Mouse (Mus musculus): ENCODE results near the gene Rxfp1. TPM values are rescaled to one million over a fixed set of nuclear protein-coding genes. Genes with fewer than 3 reads are reported as not detected.
"Not testable (repeated sequence)": the region's sequence is repeated elsewhere in the genome, so short reads cannot be mapped to it uniquely, and the experiment has no call there.

Rxfp1 gene
- polyA plus RNA-seq, 1 experiment from 2014 or later = 0.17 TPM

DNA sequence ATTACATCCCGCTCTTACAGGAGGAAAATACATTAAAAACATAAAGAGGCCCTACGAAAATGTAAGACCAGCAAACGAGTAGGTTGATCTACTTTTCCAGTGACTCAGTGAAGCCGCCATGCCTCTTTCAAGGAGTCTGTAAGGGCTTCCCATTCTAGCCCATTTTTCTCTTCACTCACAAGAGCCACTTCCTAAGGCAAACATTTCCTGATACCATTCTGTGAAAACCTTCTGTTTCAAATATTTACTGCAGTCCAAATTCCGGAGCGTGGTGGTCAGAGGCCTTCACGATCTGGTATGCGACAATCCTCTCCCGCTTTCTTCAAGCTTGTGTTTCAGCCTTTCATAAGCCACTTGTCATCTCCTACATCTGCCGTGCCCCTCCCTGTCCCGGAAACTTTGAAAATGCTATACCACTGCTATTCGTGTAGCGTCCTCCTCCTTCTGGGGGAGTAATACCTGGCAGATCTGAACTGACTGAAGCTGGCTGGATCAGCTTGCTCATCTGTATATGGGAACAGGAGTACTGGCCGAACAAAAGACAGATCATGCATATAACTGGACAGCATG is 11.1 kb downstream of the Rxfp1 start:
- Histone ChIP-seq H3K4me2 (ENCODE audit: low read depth, low read length) (no peak overlapping the region), H3K27me3 (replicated peaks; ENCODE audit: control insufficient read depth, insufficient read depth, low read length) (no peaks in the 10 kb centered on the region), H3K9ac (ENCODE audit: low read depth, low read length) (no peak overlapping the region), H3K4me3 (ENCODE audit: low read length) (no peak overlapping the region), H3K9me3 (ENCODE audit: control insufficient read depth, low read length) (no peaks in the 10 kb centered on the region), H3K4me1 (ENCODE audit: control insufficient read depth, insufficient read depth, low read length) (no peaks in the 10 kb centered on the region), H3K27ac (ENCODE audit: low read length) (no peak overlapping the region), H3K36me3 (ENCODE audit: control insufficient read depth, insufficient read depth, low read length) (no peaks in the 10 kb centered on the region)
- 60% methylated on average over 14 of the region's 14 CpGs for WGBS
- ATAC-seq = no peak

DNA sequence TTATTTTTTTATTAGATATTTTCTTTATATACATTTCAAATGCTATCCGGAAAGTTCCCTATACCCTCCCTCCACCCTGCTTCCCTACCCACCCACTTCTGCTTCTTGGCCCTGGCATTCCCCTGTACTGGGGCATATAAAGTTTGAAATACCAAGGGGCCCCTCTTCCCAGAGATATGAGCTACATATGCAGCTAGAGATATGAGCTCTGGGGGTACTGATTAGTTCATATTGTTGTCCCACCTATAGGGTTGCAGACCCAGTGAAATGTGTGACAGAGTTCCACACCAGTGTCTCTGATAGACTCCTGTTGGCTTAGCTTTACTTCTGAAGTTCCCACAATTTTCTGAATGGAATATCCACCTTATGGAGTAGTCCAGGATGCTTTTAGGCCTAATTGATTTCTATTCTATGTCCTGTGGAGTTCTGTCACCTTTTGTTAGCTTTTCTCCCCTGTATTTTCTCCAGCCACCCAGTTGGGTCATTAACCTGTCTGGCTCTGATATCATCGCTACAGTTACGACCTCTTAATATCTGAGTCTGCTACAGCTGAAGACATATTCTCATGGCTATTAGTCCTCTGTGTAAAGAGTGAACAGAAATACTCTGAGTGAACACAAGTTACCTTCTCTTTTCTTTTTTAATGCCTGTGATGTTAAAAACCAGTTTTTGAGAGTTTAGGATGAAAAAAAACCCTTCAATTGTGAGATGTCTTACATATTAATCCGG is 16.8 kb downstream of the Rxfp1 start:
- no peak overlapping the region for H3K9ac ChIP-seq (ENCODE audit: low read depth, low read length)
- no peak overlapping the region for H3K27ac ChIP-seq (ENCODE audit: low read length)
- H3K4me3 ChIP-seq (ENCODE audit: low read length) = no peak overlapping the region
- no peaks in the 10 kb centered on the region for H3K9me3 ChIP-seq (ENCODE audit: control insufficient read depth, low read length)
- 76% methylated on average over 4 of the region's 4 CpGs for WGBS
- no peaks in the 10 kb centered on the region for H3K27me3 ChIP-seq (replicated peaks; ENCODE audit: control insufficient read depth, insufficient read depth, low read length)
- no peak for ATAC-seq
- no peak overlapping the region for H3K4me2 ChIP-seq (ENCODE audit: low read depth, low read length)
- no peaks in the 10 kb centered on the region for H3K4me1 ChIP-seq (ENCODE audit: control insufficient read depth, insufficient read depth, low read length)
- H3K36me3 ChIP-seq (ENCODE audit: control insufficient read depth, insufficient read depth, low read length) = no peaks in the 10 kb centered on the region

DNA sequence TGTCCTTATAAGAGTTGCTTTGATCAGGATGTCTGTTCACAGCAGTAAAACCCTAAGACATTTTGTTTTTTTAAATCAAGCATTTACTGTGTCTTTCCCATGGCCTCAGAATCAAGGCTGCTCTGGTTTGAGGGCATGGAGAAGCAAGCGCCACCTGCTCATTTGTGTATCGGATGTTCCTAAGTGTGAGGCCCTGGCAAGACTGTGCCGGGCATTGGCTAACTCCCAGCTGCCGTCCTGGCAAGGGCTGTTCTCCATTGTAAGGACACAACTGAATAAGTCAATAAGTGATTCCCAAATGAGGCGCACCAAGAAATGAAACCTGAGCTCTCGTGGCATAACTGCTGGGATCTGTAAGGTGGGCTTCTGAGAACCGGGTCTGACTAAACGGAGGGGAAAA is 31.2 kb downstream of the Rxfp1 start:
- no peaks in the 10 kb centered on the region for H3K36me3 ChIP-seq (ENCODE audit: control insufficient read depth, insufficient read depth, low read length)
- no peak overlapping the region for H3K4me3 ChIP-seq (ENCODE audit: low read length)
- WGBS = 83% methylated on average over 8 of the region's 8 CpGs
- H3K9me3 ChIP-seq (ENCODE audit: control insufficient read depth, low read length) = no peaks in the 10 kb centered on the region
- no peak for ATAC-seq
- H3K4me1 ChIP-seq (ENCODE audit: control insufficient read depth, insufficient read depth, low read length) = no peaks in the 10 kb centered on the region
- no peak overlapping the region for H3K4me2 ChIP-seq (ENCODE audit: low read depth, low read length)
- no peak overlapping the region for H3K9ac ChIP-seq (ENCODE audit: low read depth, low read length)
- no peaks in the 10 kb centered on the region for H3K27me3 ChIP-seq (replicated peaks; ENCODE audit: control insufficient read depth, insufficient read depth, low read length)
- no peak overlapping the region for H3K27ac ChIP-seq (ENCODE audit: low read length)

DNA sequence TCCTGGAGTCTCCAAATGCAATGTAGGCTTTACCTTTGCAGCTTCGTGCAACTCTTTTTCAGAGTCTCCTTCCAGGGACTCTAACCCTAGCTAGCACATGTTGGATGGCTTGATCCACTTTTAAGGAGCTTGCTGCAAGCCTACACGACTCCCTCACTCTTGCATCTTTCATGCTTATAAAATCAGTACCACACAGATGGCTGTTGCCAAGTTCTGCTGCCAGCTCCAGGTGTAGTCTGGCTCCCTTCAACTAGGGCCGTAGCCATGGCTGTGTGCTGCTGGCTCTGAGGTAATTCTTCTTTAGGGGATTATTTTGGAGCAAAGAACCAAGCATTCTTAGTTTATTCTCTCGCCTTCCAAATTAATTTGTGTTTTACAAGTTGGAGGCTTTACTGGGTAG is 34.5 kb downstream of the Rxfp1 start:
- H3K27me3 ChIP-seq (replicated peaks; ENCODE audit: control insufficient read depth, insufficient read depth, low read length) = no peaks in the 10 kb centered on the region
- no peak overlapping the region for H3K4me3 ChIP-seq (ENCODE audit: low read length)
- H3K9me3 ChIP-seq (ENCODE audit: control insufficient read depth, low read length) = no peaks in the 10 kb centered on the region
- no peak overlapping the region for H3K4me2 ChIP-seq (ENCODE audit: low read depth, low read length)
- no peaks in the 10 kb centered on the region for H3K36me3 ChIP-seq (ENCODE audit: control insufficient read depth, insufficient read depth, low read length)
- 85% methylated on average over 4 of the region's 4 CpGs for WGBS
- no peak overlapping the region for H3K9ac ChIP-seq (ENCODE audit: low read depth, low read length)
- H3K27ac ChIP-seq (ENCODE audit: low read length) = no peak overlapping the region
- no peaks in the 10 kb centered on the region for H3K4me1 ChIP-seq (ENCODE audit: control insufficient read depth, insufficient read depth, low read length)
- ATAC-seq = no peak

DNA sequence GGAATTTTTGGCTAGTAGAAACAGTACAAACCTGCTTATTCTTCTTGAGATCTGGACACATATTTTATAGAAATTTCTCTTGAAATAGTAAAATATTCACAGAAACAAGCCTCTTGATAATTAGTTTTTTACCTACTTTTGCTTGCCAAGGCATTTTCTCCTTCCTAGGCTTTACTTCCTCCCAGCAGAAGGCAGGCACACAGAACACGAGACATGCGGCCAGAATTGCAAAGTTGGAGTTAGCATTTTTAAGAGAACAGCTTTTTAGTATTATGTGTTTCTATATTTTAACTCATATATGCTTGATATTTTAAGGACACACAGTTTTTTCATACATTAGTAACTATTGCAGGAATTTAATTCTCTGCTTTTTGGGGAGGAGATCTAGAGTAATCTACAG is 45.7 kb downstream of the Rxfp1 start:
- no peak overlapping the region for H3K4me3 ChIP-seq (ENCODE audit: low read length)
- ATAC-seq = no peak
- no peak overlapping the region for H3K27ac ChIP-seq (ENCODE audit: low read length)
- 95% methylated on average over 2 of the region's 2 CpGs for WGBS
- no peaks in the 10 kb centered on the region for H3K27me3 ChIP-seq (replicated peaks; ENCODE audit: control insufficient read depth, insufficient read depth, low read length)
- no peaks in the 10 kb centered on the region for H3K36me3 ChIP-seq (ENCODE audit: control insufficient read depth, insufficient read depth, low read length)
- H3K4me2 ChIP-seq (ENCODE audit: low read depth, low read length) = no peak overlapping the region
- no peaks in the 10 kb centered on the region for H3K9me3 ChIP-seq (ENCODE audit: control insufficient read depth, low read length)
- H3K4me1 ChIP-seq (ENCODE audit: control insufficient read depth, insufficient read depth, low read length) = no peaks in the 10 kb centered on the region
- H3K9ac ChIP-seq (ENCODE audit: low read depth, low read length) = no peak overlapping the region

DNA sequence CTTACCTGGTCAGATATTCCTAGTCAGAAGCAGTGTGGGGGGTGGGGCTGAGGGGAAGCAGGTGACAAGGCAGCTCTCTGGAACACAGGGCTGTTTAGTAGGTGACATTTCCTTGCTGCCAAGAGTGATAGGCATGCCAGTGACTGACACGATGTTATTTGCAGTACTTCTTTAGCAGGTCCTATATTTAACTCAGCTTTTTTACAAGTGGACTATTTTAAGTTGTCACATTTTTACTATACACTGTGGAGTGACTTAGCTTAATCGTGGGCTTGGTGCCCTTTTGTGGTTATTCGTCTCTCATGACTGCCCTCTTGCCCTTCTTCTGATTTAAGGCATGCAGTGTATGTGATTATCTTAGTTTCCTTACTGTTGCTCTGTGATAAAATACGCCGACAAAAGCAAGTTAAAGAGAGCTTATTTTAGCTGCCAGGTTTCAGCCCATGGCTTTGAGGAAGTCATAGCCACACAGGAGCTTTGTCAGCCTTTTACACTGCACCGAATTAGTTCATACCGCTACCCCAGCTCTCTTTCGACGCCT is 47.5 kb downstream of the Rxfp1 start:
- Histone ChIP-seq H3K9me3 (ENCODE audit: control insufficient read depth, low read length) (no peaks in the 10 kb centered on the region), H3K4me2 (ENCODE audit: low read depth, low read length) (no peak overlapping the region), H3K27ac (ENCODE audit: low read length) (no peak overlapping the region), H3K36me3 (ENCODE audit: control insufficient read depth, insufficient read depth, low read length) (no peaks in the 10 kb centered on the region), H3K9ac (ENCODE audit: low read depth, low read length) (no peak overlapping the region), H3K4me1 (ENCODE audit: control insufficient read depth, insufficient read depth, low read length) (no peaks in the 10 kb centered on the region), H3K4me3 (ENCODE audit: low read length) (no peak overlapping the region), H3K27me3 (replicated peaks; ENCODE audit: control insufficient read depth, insufficient read depth, low read length) (no peaks in the 10 kb centered on the region)
- no peak for ATAC-seq
- WGBS = 83% methylated on average over 9 of the region's 9 CpGs

DNA sequence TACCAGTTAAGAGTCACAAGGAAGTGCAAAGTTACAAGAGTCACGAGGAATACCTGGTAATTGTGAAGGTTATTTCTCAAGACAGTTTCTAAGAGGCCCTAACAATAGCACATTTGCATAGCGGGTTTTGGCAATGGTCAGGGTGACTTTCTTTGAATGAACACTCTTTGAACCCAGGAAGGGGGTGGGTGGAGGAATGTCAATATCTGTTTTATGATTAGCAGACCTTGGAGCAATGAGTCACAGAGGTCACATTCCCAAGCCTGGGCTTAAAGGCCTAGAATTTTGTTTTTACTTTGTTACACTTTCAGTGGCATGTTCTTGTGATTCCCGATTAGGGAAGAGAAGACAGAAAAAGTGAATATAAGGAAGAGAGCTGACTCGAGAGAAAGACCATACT is 49.6 kb downstream of the Rxfp1 start:
- not testable (repeated sequence) for H3K9ac ChIP-seq (ENCODE audit: low read depth, low read length); H3K9me3 ChIP-seq (ENCODE audit: control insufficient read depth, low read length); H3K27ac ChIP-seq (ENCODE audit: low read length); H3K4me2 ChIP-seq (ENCODE audit: low read depth, low read length); H3K4me3 ChIP-seq (ENCODE audit: low read length); H3K4me1 ChIP-seq (ENCODE audit: control insufficient read depth, insufficient read depth, low read length); H3K27me3 ChIP-seq (replicated peaks; ENCODE audit: control insufficient read depth, insufficient read depth, low read length); H3K36me3 ChIP-seq (ENCODE audit: control insufficient read depth, insufficient read depth, low read length); ATAC-seq
- 77% methylated on average over 4 of the region's 4 CpGs for WGBS

DNA sequence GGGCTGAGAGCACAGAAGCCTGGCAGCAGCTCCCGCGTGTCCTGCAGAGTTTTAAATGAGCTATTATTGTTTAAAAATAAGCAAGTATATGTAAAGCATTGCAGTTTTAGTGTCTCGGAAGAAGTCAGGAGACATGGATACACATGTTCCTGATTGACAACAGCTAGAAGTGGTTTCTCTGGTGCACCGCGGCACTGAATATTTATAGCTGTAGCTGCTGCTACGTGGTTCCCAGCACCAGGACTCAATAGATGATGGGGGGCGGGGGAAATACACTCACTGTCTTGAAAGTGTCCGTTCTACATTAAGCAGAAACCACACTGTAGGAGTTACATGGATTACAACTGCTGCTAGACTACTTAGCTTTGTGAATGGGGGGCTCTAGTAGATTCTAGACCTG is 54.2 kb downstream of the Rxfp1 start:
- WGBS = 57% methylated on average over 8 of the region's 8 CpGs
- no peak overlapping the region for H3K9ac ChIP-seq (ENCODE audit: low read depth, low read length)
- ATAC-seq = no peak
- H3K4me1 ChIP-seq (ENCODE audit: control insufficient read depth, insufficient read depth, low read length) = no peaks in the 10 kb centered on the region
- no peak overlapping the region for H3K27ac ChIP-seq (ENCODE audit: low read length)
- H3K4me3 ChIP-seq (ENCODE audit: low read length) = no peak overlapping the region
- no peaks in the 10 kb centered on the region for H3K9me3 ChIP-seq (ENCODE audit: control insufficient read depth, low read length)
- no peak overlapping the region for H3K4me2 ChIP-seq (ENCODE audit: low read depth, low read length)
- no peaks in the 10 kb centered on the region for H3K27me3 ChIP-seq (replicated peaks; ENCODE audit: control insufficient read depth, insufficient read depth, low read length)
- no peaks in the 10 kb centered on the region for H3K36me3 ChIP-seq (ENCODE audit: control insufficient read depth, insufficient read depth, low read length)

DNA sequence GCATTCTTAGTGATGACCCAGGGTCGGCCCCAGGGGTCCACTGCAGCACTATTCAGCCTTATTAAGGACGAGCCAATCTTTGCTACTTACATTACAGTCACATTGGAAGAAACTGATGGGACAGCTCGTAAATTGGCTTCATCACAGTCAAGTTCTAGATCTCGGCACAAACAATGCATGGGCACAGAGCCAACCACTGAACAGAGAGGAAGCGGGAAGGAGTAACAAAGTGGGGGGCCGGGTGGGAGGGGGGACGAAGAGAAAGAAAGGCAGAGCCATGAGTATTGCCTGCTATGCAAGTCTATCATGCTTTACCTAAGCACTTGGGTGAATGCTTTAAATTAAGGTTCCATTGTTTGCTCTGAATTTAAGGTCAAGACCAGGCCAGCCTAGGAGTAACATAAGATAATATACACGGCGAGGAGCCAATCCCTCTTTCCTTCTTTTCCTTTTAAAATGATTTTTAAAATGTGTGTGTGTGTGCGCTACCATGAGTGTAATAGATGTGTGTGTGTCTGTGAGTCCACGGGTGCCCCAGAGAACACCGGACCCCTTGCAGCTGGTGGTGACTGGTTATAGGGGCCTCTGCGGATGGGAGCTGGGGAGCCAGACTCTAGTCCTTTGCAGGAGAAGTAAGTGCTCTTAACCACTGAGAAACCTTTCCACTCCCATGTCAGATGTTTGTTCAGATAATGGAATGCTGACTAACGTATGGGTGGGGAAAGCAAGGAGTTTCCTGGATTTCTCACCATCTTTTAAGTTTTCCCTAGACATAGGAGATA is 55.1 kb downstream of the Rxfp1 start:
- Histone ChIP-seq H3K4me2 (ENCODE audit: low read depth, low read length) (no peak overlapping the region), H3K9me3 (ENCODE audit: control insufficient read depth, low read length) (no peaks in the 10 kb centered on the region), H3K4me3 (ENCODE audit: low read length) (no peak overlapping the region), H3K4me1 (ENCODE audit: control insufficient read depth, insufficient read depth, low read length) (no peaks in the 10 kb centered on the region), H3K27me3 (replicated peaks; ENCODE audit: control insufficient read depth, insufficient read depth, low read length) (no peaks in the 10 kb centered on the region), H3K9ac (ENCODE audit: low read depth, low read length) (no peak overlapping the region), H3K36me3 (ENCODE audit: control insufficient read depth, insufficient read depth, low read length) (no peaks in the 10 kb centered on the region), H3K27ac (ENCODE audit: low read length) (no peak overlapping the region)
- ATAC-seq = no peak
- WGBS = 62% methylated on average over 14 of the region's 14 CpGs

Data from intestine, embryonic 16.5 days (tissue).